Mouse (Mus musculus): ENCODE measurements around the gene 1700129C05Rik.

The 1700129C05Rik gene

DNA sequence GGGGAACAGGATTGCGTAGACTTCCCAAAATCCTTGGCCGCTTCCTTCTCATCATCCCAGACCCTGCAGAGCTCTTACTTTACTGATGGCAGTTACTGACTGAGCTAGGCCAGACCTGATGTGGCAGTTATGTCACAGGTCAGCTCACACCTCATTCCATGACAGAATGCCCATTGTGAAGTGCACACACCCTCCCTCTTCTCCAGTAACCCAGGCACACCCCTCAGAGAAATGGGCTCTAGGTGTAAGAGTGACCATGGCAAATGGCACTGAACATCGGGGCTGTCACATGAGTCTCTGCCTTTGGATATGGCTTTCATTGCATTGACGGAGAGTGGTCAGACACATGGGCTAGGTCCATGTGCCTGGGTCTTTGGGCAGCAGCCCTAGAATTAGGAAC is at the start of gene 1700129C05Rik:
1700129C05Rik (minus strand) TSS at position 101 of the 400 bp plus-strand sequence.
- H3K27me3 ChIP-seq (ENCODE audit: control insufficient read depth, insufficient read depth, low read length, poor library complexity, severe bottlenecking): no peaks in the 10 kb centered on the region
- no peaks in the 10 kb centered on the region for H3K36me3 ChIP-seq (ENCODE audit: control insufficient read depth, insufficient read depth, low read length, poor library complexity, severe bottlenecking)
- DNase-seq (ENCODE audit: low read depth, low spot score): no peak

- Histone ChIP-seq H3K36me3 (ENCODE audit: control insufficient read depth, insufficient read depth, low read length, poor library complexity, severe bottlenecking) (no peaks in the 10 kb centered on the region), H3K27me3 (ENCODE audit: control insufficient read depth, insufficient read depth, low read length, poor library complexity, severe bottlenecking) (no peaks in the 10 kb centered on the region; the same call in 1 of the 2 replicates)
- DNase-seq (ENCODE audit: low read depth, low spot score): no peak
These were observed 43.4 kb upstream of the 1700129C05Rik start for GRCm38 (mm10) chr14:59186121-59186520.

DNA sequence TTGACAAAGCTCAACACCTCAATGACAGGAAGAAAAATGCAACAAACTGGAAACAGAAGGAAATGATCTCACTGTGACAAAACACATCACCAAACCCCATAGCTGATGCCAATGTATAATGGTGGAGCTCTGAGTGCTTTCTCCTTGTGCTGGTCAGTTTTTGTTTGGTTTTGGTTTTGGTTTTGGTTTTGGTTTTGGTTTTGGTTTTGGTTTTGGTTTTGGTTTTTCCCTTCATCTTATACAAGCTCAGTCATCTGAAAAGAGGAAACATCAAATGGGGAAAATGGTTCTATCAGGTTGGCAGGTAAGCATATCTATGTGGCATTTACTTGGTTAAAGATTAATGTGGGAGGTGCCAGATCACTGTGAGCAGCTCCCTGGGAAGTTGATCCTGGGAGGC is 42.8 kb upstream of the 1700129C05Rik start:
- no peaks in the 10 kb centered on the region for H3K36me3 ChIP-seq (ENCODE audit: control insufficient read depth, insufficient read depth, low read length, poor library complexity, severe bottlenecking)
- peak; percentile 20 for DNase-seq (ENCODE audit: low read depth, low spot score)
- no peaks in the 10 kb centered on the region for H3K27me3 ChIP-seq (ENCODE audit: control insufficient read depth, insufficient read depth, low read length, poor library complexity, severe bottlenecking)

GRCm38 (mm10) chr14:59182732-59183131 is 40.0 kb upstream of the 1700129C05Rik start:
- no peaks in the 10 kb centered on the region for H3K27me3 ChIP-seq (ENCODE audit: control insufficient read depth, insufficient read depth, low read length, poor library complexity, severe bottlenecking)

GRCm38 (mm10) chr14:59178649-59179048 is 36.0 kb upstream of the 1700129C05Rik start, which contains the start of gene Gm5142:
Gm5142 (minus strand) TSS chr14:59178749.
- Histone ChIP-seq H3K36me3 (ENCODE audit: control insufficient read depth, insufficient read depth, low read length, poor library complexity, severe bottlenecking) (no peaks in the 10 kb centered on the region), H3K27me3 (ENCODE audit: control insufficient read depth, insufficient read depth, low read length, poor library complexity, severe bottlenecking) (no peaks in the 10 kb centered on the region)
- no peak for DNase-seq (ENCODE audit: low read depth, low spot score)

More at GRCm38 (mm10) chr14:59182732-59183131, 40.0 kb upstream of the 1700129C05Rik start:
- no peak for DNase-seq (ENCODE audit: low read depth, low spot score)
- no peaks in the 10 kb centered on the region for H3K36me3 ChIP-seq (ENCODE audit: control insufficient read depth, insufficient read depth, low read length, poor library complexity, severe bottlenecking)

DNA sequence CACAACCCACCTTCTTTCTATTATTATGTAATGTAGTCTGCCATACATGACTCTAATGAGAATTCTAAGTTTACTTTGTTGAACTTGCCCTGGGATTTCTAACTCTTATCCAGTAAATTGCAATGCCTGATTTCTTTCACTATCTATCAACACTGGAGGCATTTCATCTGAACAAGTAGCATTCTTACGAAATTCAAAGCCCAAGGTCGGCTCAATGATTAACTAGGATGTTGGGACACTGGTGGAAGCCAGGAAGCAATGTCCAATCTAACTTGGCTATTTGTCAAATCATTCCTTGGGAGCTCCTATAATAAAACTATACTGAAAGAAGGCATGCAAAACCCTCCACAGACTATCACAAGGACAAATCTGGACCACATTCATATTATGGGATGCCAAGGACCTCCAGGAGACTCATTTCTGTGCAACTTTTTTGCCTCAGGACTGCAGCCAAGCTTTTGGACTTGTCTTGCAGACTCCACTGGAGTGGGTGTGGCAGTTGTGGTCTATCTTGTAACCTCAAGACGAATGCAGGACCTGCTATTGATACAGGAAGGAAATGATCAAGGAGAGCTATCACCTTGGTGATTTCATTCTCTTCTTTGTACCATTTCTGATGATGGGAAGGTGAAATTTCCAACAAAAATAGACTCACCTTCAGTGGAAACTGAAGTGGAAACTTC is 14.5 kb upstream of the 1700129C05Rik start:
- H3K36me3 ChIP-seq (ENCODE audit: control insufficient read depth, insufficient read depth, low read length, poor library complexity, severe bottlenecking): no peaks in the 10 kb centered on the region
- DNase-seq (ENCODE audit: low read depth, low spot score): no peak

GRCm38 (mm10) chr14:59155589-59155988 is 12.9 kb upstream of the 1700129C05Rik start:
- H3K27me3 ChIP-seq (ENCODE audit: control insufficient read depth, insufficient read depth, low read length, poor library complexity, severe bottlenecking): no peaks in the 10 kb centered on the region
- no peak for DNase-seq (ENCODE audit: low read depth, low spot score)
- no peaks in the 10 kb centered on the region for H3K36me3 ChIP-seq (ENCODE audit: control insufficient read depth, insufficient read depth, low read length, poor library complexity, severe bottlenecking)

More for the DNA sequence above, 14.5 kb upstream of the 1700129C05Rik start:
- H3K27me3 ChIP-seq (ENCODE audit: control insufficient read depth, insufficient read depth, low read length, poor library complexity, severe bottlenecking): no peaks in the 10 kb centered on the region

DNA sequence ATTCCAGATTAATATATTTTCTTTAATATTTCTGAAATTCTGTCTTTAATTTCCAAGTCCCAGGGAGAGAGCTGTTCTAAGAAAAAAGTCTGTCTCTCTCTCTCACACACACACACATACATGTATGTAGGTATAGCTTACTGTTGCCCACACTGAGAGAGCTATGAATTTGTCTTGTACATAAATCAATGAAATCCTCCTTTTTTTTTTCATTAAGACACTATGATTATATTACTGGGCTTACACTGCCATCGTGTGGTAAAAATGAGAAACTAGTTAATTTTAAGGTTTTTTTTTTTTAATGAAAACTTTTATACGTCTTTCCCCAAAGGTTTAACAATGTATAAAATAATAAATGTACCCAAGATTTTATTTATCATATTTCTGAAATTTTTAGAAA is 28.4 kb downstream of the 1700129C05Rik start:
- DNase-seq (ENCODE audit: low read depth, low spot score): peak; percentile 15
- Histone ChIP-seq H3K27me3 (ENCODE audit: control insufficient read depth, insufficient read depth, low read length, poor library complexity, severe bottlenecking) (no peaks in the 10 kb centered on the region), H3K36me3 (ENCODE audit: control insufficient read depth, insufficient read depth, low read length, poor library complexity, severe bottlenecking) (no peaks in the 10 kb centered on the region)

GRCm38 (mm10) chr14:59104006-59104605 is 38.6 kb downstream of the 1700129C05Rik start:
- no peak for DNase-seq (ENCODE audit: low read depth, low spot score)
- H3K27me3 ChIP-seq (ENCODE audit: control insufficient read depth, insufficient read depth, low read length, poor library complexity, severe bottlenecking): no peaks in the 10 kb centered on the region
- no peaks in the 10 kb centered on the region for H3K36me3 ChIP-seq (ENCODE audit: control insufficient read depth, insufficient read depth, low read length, poor library complexity, severe bottlenecking)

DNA sequence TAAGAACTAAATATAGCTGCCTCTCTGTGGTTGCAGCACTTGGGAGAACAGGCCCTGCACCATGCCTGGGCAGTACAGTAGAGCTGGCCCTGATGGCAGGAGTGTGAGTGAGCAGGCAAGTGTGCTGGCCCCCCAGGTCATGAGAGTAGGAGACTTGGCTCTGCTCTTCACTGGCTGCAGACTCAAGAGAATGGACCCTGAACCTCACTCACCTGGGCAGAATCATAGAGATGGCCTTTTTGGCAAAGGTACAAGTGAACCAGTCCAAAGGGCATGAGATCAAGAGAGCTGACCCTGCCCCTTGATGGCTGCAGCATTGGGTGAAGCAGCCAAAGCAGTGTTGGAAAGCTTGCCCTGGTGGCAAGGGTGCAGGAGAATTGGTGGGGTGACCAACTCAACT is 49.1 kb downstream of the 1700129C05Rik start:
- no peaks in the 10 kb centered on the region for H3K36me3 ChIP-seq (ENCODE audit: control insufficient read depth, insufficient read depth, low read length, poor library complexity, severe bottlenecking)
- H3K27me3 ChIP-seq (ENCODE audit: control insufficient read depth, insufficient read depth, low read length, poor library complexity, severe bottlenecking): no peaks in the 10 kb centered on the region
- DNase-seq (ENCODE audit: low read depth, low spot score): no peak

DNA sequence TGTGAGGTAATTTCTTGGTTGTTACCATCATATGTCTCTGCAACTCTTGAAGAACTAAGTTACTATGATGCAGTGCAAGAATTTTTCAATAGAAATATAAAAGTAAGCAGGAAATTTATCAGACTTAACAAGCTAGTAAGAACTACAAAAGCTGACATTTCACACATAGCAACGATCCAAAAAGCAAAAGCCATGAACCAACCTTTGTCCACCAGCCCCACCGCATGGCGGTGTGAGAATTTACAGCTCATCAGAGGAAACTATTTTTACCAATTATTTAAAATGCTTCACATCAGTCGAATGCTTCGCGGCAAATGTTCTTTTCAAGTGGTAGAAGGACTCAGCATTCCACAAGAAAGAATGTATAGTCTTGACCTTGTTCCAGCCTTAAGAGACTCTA is 58.3 kb downstream of the 1700129C05Rik start:
- no peak for DNase-seq (ENCODE audit: low read depth, low spot score)
- H3K27me3 ChIP-seq (ENCODE audit: control insufficient read depth, insufficient read depth, low read length, poor library complexity, severe bottlenecking): no peaks in the 10 kb centered on the region
- no peaks in the 10 kb centered on the region for H3K36me3 ChIP-seq (ENCODE audit: control insufficient read depth, insufficient read depth, low read length, poor library complexity, severe bottlenecking)
